Mouse (Mus musculus) lung, postnatal 4 days (tissue): ENCODE measurements around the gene Fmo2.

Source experiments
- DNase-seq, 2 experiments: peaks; one replicate each; pipeline ENCODE4 v3.0.0; 2021

Gene Fmo2

DNA sequence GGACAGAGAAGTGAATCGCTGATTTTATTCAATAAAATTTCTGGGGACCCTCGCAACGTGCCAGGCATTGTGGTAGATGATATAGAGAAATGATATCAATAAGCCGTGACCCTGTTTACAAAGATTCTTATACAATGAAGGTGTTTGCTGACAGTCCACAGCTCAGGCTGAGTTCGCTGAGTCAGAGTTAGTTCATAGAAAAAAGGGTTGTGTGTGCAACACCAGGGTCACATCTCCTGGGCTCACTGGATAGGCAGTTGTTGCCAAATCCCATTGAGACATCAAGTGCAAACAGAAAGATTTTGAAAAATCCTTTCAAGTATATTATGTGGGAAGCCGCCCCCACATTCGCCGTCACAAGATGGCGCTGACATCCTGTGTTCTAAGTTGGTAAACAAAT is 58.3 kb downstream of the Fmo2 start:
- DNase-seq = no peak

DNA sequence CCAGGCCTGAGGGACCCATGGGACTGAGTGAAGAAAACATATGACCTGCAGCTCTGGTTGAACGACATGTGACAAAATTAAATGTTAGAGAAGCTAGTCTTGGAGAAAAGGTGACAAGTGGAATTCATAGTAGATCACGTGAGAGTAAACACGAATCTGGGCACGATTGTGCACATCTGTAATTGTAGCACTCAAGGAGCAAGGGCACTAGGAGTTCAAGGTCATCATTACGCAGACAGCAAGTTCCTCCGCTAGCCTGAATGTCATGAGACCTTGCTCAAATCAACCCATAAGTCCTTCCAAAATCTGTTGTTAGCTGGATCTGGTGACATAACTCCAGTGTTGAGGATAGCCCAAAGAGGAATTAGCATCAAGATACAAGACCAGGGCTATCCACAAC is 59.5 kb downstream of the Fmo2 start:
- no peak for DNase-seq

DNA sequence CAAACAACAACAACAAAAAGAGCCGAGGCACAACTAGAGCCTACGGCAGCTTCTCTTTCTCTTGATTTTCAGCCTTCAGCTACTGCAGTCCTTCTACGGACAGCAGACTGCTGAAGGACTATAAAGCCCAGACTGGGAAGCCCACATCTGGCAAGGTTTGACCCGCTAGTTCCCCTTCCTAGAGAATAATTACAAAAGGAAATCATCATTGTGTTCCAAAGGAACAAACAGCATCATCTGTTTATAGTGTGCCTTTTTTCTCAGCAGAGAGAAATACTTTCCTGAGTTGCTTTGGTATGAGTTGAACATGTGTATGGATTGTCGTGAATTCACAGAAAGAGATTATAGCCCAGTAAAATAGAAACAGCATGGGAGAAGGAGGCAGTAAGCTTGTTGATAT is 64.2 kb downstream of the Fmo2 start:
- no peak for DNase-seq

DNA sequence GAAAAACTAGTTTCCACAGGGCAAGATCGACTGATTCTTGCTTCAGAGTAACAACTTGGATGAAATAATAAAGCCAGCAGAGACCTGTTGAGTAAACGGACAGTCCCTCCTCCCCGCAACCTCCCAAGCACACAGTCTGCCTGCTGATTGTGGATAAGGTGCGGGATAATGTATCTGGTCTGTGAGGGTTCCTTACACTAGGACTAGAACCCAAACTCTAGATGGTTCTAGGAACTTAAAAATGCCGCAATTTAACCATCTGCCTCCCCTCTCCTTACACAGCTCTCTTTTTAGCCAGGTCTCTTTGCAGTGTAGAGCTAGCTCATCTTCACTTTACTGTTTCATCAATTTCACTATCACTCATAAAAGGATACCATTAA is 66.0 kb downstream of the Fmo2 start:
- no peak for DNase-seq

DNA sequence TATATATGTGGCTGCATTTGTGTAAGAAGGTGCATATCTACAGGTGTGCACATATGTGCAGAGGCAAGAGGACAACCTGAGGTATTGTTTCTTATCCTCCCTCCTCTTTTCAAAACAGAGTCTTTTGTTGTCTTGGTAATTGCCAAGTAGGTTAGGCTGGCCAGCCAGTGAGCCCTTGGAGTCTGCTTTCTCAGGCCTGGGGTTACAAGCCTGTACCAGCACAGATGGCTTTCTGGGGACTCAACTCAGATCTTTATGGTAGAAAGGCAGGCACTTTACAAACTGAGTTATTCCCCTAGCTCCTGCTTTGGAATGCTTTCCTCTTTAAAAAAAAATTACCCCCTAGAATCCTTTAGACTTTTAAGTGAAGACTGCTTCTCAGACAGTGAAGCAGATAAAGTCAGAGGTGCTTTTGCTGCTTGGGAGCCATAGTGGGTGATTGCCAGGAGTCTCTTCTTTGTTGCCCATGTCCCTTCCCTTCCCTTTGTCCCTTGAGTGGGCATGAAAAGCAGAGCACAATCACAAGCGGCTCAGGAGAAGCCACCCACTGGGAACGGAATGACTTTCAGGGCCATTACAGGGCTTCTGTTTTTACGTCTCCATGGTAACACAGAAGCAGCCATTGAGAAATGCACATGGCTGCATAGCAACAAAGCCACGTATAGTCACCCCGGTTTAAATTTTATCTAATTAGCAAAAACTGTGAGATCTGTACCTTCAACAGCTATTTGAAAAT is 66.5 kb downstream of the Fmo2 start:
- DNase-seq = no peak
